8 mouse cellular contexts compared by ENCODE assay signal in the genomic region with DNA sequence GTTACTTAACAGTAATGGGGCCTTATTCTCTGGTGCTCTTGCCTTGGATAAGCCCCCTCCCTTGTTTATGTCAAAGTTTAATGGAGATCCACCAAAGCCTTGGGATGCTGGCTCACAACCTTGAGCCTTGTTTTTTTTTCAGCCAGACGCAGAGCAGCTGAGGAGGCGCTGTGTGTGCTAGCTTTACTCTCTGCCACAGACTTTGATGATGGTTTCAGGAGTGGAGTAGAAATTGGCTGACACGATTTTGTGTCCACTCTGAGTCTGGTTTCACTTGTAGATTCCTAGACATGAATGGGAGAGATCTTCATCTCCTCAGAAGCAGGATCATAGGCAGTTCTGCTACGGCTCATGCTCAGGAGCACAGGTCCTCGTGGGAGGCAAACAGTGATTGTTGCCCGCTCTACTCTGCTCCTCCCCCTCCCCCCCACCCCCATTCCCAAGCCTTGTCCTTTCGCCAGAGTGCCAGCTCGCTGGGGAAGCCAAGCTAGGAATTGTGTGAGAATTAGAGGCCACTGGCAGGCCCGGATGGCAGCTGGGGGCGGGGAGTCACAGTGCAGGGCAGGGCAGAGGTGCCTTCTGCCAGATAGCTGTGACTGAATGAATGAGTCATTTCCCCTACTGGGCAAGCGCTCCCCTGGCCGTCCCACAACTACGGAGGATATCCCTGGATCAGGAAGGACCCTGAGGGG. TPM values are rescaled to one million over a fixed set of nuclear protein-coding genes. Genes with fewer than 3 reads are reported as not detected.
A peak's percentile ranks its signal among the peaks of the same experiment; 100 is the strongest.
DNase-seq lines count a peak whose midpoint lies in the region; ATAC-seq and TF ChIP-seq lines count a peak whose summit lies in the region.

No protein-coding gene starts in this region.

- TF ChIP-seq EP300 in stomach, postnatal 0 days (optimal IDR thresholded peaks at IDR 0.05): no peak

- DNase-seq in A20 (ENCODE audit: low read depth, low spot score): peak; percentile 61
- DNase-seq in adrenal gland, postnatal 10 days: peak; percentile 83
- DNase-seq in kidney, postnatal 10 days: peak; percentile 77
- peak; percentile 69 for DNase-seq in stomach, postnatal 0 days (ENCODE audit: low spot score)
- no peak for DNase-seq in thymus, postnatal 36 days

- H3K4me2 ChIP-seq in embryonic facial prominence, embryonic 15.5 days (replicated peaks): peak overlapping the region; percentile 84
- peak overlapping the region; percentile 99 for H3K4me2 ChIP-seq in heart, embryonic 15.5 days
- H3K4me2 ChIP-seq in stomach, postnatal 0 days (replicated peaks; ENCODE audit: low read depth): peak overlapping the region; percentile 81

- peaks cover 60% of the 10 kb centered on the region for H3K27me3 ChIP-seq in embryonic facial prominence, embryonic 15.5 days
- H3K27me3 ChIP-seq in heart, embryonic 15.5 days: peaks cover 18% of the 10 kb centered on the region; the same call in 1 of the 2 replicates
- H3K27me3 ChIP-seq in stomach, postnatal 0 days (ENCODE audit: control insufficient read depth, insufficient read depth, low read length): 0 out of 2 replicates have a peak, but pooled peaks cover 2% of the 10 kb centered on the region

- no peaks in the 10 kb centered on the region for H3K79me2 ChIP-seq in macrophage (ENCODE audit: inconsistent target)

- peaks cover 21% of the 10 kb centered on the region for H3K4me1 ChIP-seq in embryonic facial prominence, embryonic 15.5 days
- H3K4me1 ChIP-seq in heart, embryonic 15.5 days (replicated peaks): peaks cover 28% of the 10 kb centered on the region
- H3K4me1 ChIP-seq in stomach, postnatal 0 days (replicated peaks; ENCODE audit: control insufficient read depth, insufficient read depth): no peaks in the 10 kb centered on the region

- H3K9me3 ChIP-seq in embryonic facial prominence, embryonic 15.5 days (replicated peaks): no peaks in the 10 kb centered on the region
- no peaks in the 10 kb centered on the region for H3K9me3 ChIP-seq in heart, embryonic 15.5 days (replicated peaks)
- H3K9me3 ChIP-seq in stomach, postnatal 0 days (ENCODE audit: control insufficient read depth, low read length): no peaks in the 10 kb centered on the region

- H3K27ac ChIP-seq in embryonic facial prominence, embryonic 15.5 days (replicated peaks): no peak overlapping the region
- H3K27ac ChIP-seq in heart, embryonic 15.5 days: peak overlapping the region; percentile 75
- no peak overlapping the region for H3K27ac ChIP-seq in macrophage
- H3K27ac ChIP-seq in stomach, postnatal 0 days (replicated peaks): no peak overlapping the region

- H3K36me3 ChIP-seq in embryonic facial prominence, embryonic 15.5 days: no peaks in the 10 kb centered on the region
- H3K36me3 ChIP-seq in heart, embryonic 15.5 days: no peaks in the 10 kb centered on the region
- H3K36me3 ChIP-seq in macrophage (ENCODE audit: inconsistent target): no peaks in the 10 kb centered on the region
- no peaks in the 10 kb centered on the region for H3K36me3 ChIP-seq in stomach, postnatal 0 days (ENCODE audit: control insufficient read depth, insufficient read depth, low read length)

- peak overlapping the region; percentile 41 for H3K4me3 ChIP-seq in embryonic facial prominence, embryonic 15.5 days (replicated peaks)
- H3K4me3 ChIP-seq in heart, embryonic 15.5 days: peak overlapping the region; percentile 67
- peak overlapping the region; percentile 32 for H3K4me3 ChIP-seq in macrophage (ENCODE audit: inconsistent target)
- peak overlapping the region; percentile 47 for H3K4me3 ChIP-seq in stomach, postnatal 0 days (ENCODE audit: low read depth, low read length)

- no peak overlapping the region for H3K9ac ChIP-seq in embryonic facial prominence, embryonic 15.5 days
- peak overlapping the region; percentile 66; the same call in 1 of the 2 replicates for H3K9ac ChIP-seq in heart, embryonic 15.5 days
- no peak overlapping the region for H3K9ac ChIP-seq in stomach, postnatal 0 days (ENCODE audit: low read length)

- ATAC-seq in embryonic facial prominence, embryonic 15.5 days (ENCODE audit: insufficient number of reproducible peaks, low FRiP score, low TSS enrichment, low read depth): peak; percentile 58; the same call in 1 of the 2 replicates
- ATAC-seq in heart, embryonic 15.5 days (replicated peaks; ENCODE audit: insufficient number of reproducible peaks, insufficient read depth, low FRiP score, low read depth): peak; percentile 79
- peak; percentile 88 for ATAC-seq in stomach, postnatal 0 days (ENCODE audit: low FRiP score, low TSS enrichment)

- WGBS in embryonic facial prominence, embryonic 15.5 days: 3% methylated on average over 13 of the region's 13 CpGs
- WGBS in heart, embryonic 15.5 days: 4% methylated on average over 13 of the region's 13 CpGs
- 16% methylated on average over 13 of the region's 13 CpGs for WGBS in macrophage (ENCODE audit: missing documents)
- 8% methylated on average over 13 of the region's 13 CpGs for WGBS in stomach, postnatal 0 days

- 0 out of 2 replicates have a peak, but pooled peaks have one; percentile 5 for TF ChIP-seq CTCF in stomach, postnatal 0 days (IDR thresholded peaks at IDR 0.05; ENCODE audit: low read depth)

RNA-seq across cellular contexts. Expression of a gene that starts 0.4 kb away (rescaled TPM):
- total RNA-seq in adrenal gland, postnatal 10 days (2021): 1 to 10 TPM; 4.5 to 4.9 TPM
- 9.2 and 11.0 TPM in 2 replicates for polyA plus RNA-seq in embryonic facial prominence, embryonic 15.5 days (2015; fragmentation: Nextera tagmentation; extraction: Ambion mirVana)
- 33.6 and 37.9 TPM in 2 replicates for polyA plus RNA-seq in heart, embryonic 15.5 days (2015; fragmentation: Nextera tagmentation; extraction: Ambion mirVana)
- total RNA-seq in macrophage (2018; cell fraction: chromatin; rRNA removed): 10 to 100 TPM in 2 of 26 experiments, 1 to 10 TPM in 5, under 1 TPM in 1, not detected in 18; 0.55 to 31.1 (median 3.9) TPM
- total RNA-seq in macrophage (2018; cell fraction: cytosol; rRNA removed): 1 to 10 TPM in 5 of 26 experiments, under 1 TPM in 11, not detected in 10; 0.24 to 6.4 (median 0.70) TPM
- 10 to 100 TPM in 2 of 26 experiments, 1 to 10 TPM in 11, under 1 TPM in 2, not detected in 11; 0.63 to 28.1 (median 1.4) TPM for total RNA-seq in macrophage (2018; cell fraction: nucleus; rRNA removed)
- 0.23 TPM in 1 of 3 replicates, not detected in the others for polyA plus RNA-seq in macrophage (2018)
- polyA plus RNA-seq in stomach, postnatal 0 days (2015; fragmentation: Nextera tagmentation; extraction: Ambion mirVana): 18.7 and 18.8 TPM in 2 replicates

Comparison
In these comparisons a context has a peak if more than half of its experiments do, and no peak if none do; other contexts are left out.
1. DNase-seq: peak in A20 (single experiment), adrenal gland, postnatal 10 days (single experiment), kidney, postnatal 10 days (single experiment) and stomach, postnatal 0 days (single experiment); none in thymus, postnatal 36 days (0 of 2).
2. Peak in every context shown above with its lines, with median percentiles within 50 percentile points of each other: ATAC-seq, H3K4me2 ChIP-seq and H3K4me3 ChIP-seq.